Mouse (Mus musculus): ENCODE results near the gene Git1. TPM values are rescaled to one million over a fixed set of nuclear protein-coding genes. Genes with fewer than 3 reads are reported as not detected.
"Not testable (repeated sequence)": the region's sequence is repeated elsewhere in the genome, so short reads cannot be mapped to it uniquely, and the experiment has no call there.

Git1 gene
- total RNA-seq, 2 experiments from 2014 or later, result 151 to 166 TPM

GRCm38 (mm10) chr11:77516553-77517425, 23.4 kb downstream of the Git1 start:
- no peak for DNase-seq (ENCODE audit: low spot score in 2 of 2)

- no peak for DNase-seq (ENCODE audit: low spot score in 2 of 2)
These were observed 24.9 kb downstream of the Git1 start for GRCm38 (mm10) chr11:77518051-77518798.

GRCm38 (mm10) chr11:77519043-77519442, 25.7 kb downstream of the Git1 start, which contains the start of gene Gm10392:
TSS of gene Gm10392 (minus strand) at chr11:77519198.
- no peak for DNase-seq (ENCODE audit: low spot score in 2 of 2)

- no peak for DNase-seq (ENCODE audit: low spot score in 2 of 2)
These were observed 27.5 kb downstream of the Git1 start for GRCm38 (mm10) chr11:77520601-77521529.

- DNase-seq (ENCODE audit: low spot score in 2 of 2), result no peak
These were observed 32.6 kb downstream of the Git1 start for GRCm38 (mm10) chr11:77525804-77526486.

- not testable (repeated sequence) for DNase-seq (ENCODE audit: low spot score in 2 of 2)
These were observed 35.1 kb downstream of the Git1 start for GRCm38 (mm10) chr11:77528420-77528819.

GRCm38 (mm10) chr11:77529644-77530043, 36.3 kb downstream of the Git1 start:
- no peak for DNase-seq (ENCODE audit: low spot score in 2 of 2)

- DNase-seq (ENCODE audit: low spot score in 2 of 2), result no peak
These were observed 37.5 kb downstream of the Git1 start for GRCm38 (mm10) chr11:77530862-77531261.

GRCm38 (mm10) chr11:77532202-77532846, 39.0 kb downstream of the Git1 start:
- no peak for DNase-seq (ENCODE audit: low spot score in 2 of 2)

GRCm38 (mm10) chr11:77545261-77545660, 51.9 kb downstream of the Git1 start:
- DNase-seq (ENCODE audit: low spot score in 2 of 2), result no peak

Other genes starting within 250 kb of the Git1 start
- 10 to 100 TPM in 1 of 2 experiments, 1 to 10 TPM in 1; 9.3 to 13.2 TPM for gene Coro6, start 31.2 kb upstream of the Git1 start, total RNA-seq (2021)
- 100 to 1,000 TPM; 149 to 153 TPM for gene Ankrd13b, start 3.9 kb upstream of the Git1 start, total RNA-seq (2021)
- 1 to 10 TPM; 1.1 to 1.2 TPM for gene Abhd15, start 21.6 kb downstream of the Git1 start, total RNA-seq (2021)
- 1 to 10 TPM; 6.5 to 7.9 TPM for gene Trp53i13, start 22.4 kb downstream of the Git1 start, total RNA-seq (2021)
- not detected for gene Gm10392, start 25.6 kb downstream of the Git1 start, total RNA-seq (2021)
- 100 to 1,000 TPM; 107 to 118 TPM for gene Taok1, start 114.3 kb downstream of the Git1 start, total RNA-seq (2021)
- 10 to 100 TPM; 76.1 to 85.3 TPM for gene Nufip2, start 192.6 kb downstream of the Git1 start, total RNA-seq (2021)
- gene Cryba1, start 231.7 kb downstream of the Git1 start, total RNA-seq (2021), result under 1 TPM; 0.45 to 0.87 TPM

Data from layer of hippocampus, postnatal 10 days (tissue).